In genomic region chr4:150664726-150665125, GRCm38 (mm10) we compare ENCODE assay signal across 10 mouse cellular contexts. TPM values are rescaled to one million over a fixed set of nuclear protein-coding genes. Genes with fewer than 3 reads are reported as not detected.
A peak's percentile ranks its signal among the peaks of the same experiment; 100 is the strongest.
DNase-seq lines count a peak whose midpoint lies in the region; ATAC-seq lines count a peak whose summit lies in the region.
"Had no signal": no experiment of that assay in that cellular context is flagged by ENCODE, and none has a peak within 500 bp of the region (broad histone marks: within the 10 kb centered on the region; RNA-seq: fewer than 3 reads in every experiment).

No protein-coding gene starts in this region.

- intact Hi-C loops in heart, postnatal 25 days (cut with DNase I) = no loop called here
- intact Hi-C loops in gastrocnemius, postnatal 14 days (cut with DNase I; ENCODE audit: low total_unique reads) = loop anchor here (5.0 kb wide), 1 partner anchor 188 kb away; the partner anchor contains the start of gene Errfi1

- DNase-seq in heart, postnatal 4 days = peak; percentile 28
- no peak for DNase-seq in heart, postnatal 25 days (ENCODE audit: low spot score)
- peak; percentile 22 for DNase-seq in 3134 (ENCODE audit: extremely low read depth, insufficient read length, low spot score)
- peak; percentile 79 for DNase-seq in ES-CJ7 (ENCODE audit: low read depth, low spot score)
- no peak for DNase-seq in layer of hippocampus, postnatal 14 days (ENCODE audit: low spot score in 2 of 2)
- DNase-seq in gastrocnemius, postnatal 14 days = no peak
- DNase-seq: cerebellum, adult 9-11 months had no signal

- ATAC-seq in erythroblast, adult 5-6 weeks (replicated peaks; ENCODE audit: low FRiP score, poor library complexity, severe bottlenecking) = 0 out of 2 replicates have a peak, but pooled peaks have one; percentile 60
- ATAC-seq in erythroid progenitor cell, adult 5-6 weeks (replicated peaks; ENCODE audit: low FRiP score, poor library complexity, severe bottlenecking) = no peak
- ATAC-seq: forebrain, embryonic 15.5 days had no signal

RNA-seq across cellular contexts. Expression of gene Slc45a1, which starts 12.8 kb away (rescaled TPM):
- total RNA-seq in heart, postnatal 4 days (2021) = not detected
- not detected for total RNA-seq in heart, postnatal 25 days (2021)
- not detected in 2 replicates for total RNA-seq in erythroblast, adult 5-6 weeks (2015; ENCODE audit: low replicate concordance)
- not detected in 2 replicates for total RNA-seq in erythroblast, adult 5-6 weeks (2017; ENCODE audit: low replicate concordance)
- not detected in 2 replicates for total RNA-seq in erythroid progenitor cell, adult 5-6 weeks (2015; ENCODE audit: low replicate concordance)
- not detected in 2 replicates for total RNA-seq in erythroid progenitor cell, adult 5-6 weeks (2017; ENCODE audit: low replicate concordance)
- total RNA-seq in layer of hippocampus, postnatal 14 days (2021) = 10 to 100 TPM; 43.3 to 48.1 TPM
- not detected for total RNA-seq in gastrocnemius, postnatal 14 days (2021)

Comparison
In these comparisons a context has a peak if more than half of its experiments do, and no peak if none do; other contexts are left out.
1. DNase-seq: peak in heart, postnatal 4 days (single experiment), 3134 (single experiment) and ES-CJ7 (single experiment); none in heart, postnatal 25 days (single experiment), layer of hippocampus, postnatal 14 days (0 of 2) and gastrocnemius, postnatal 14 days (single experiment).
2. RNA of gene Slc45a1, which starts 12.8 kb away (total RNA-seq): 43.3 to 48.1 TPM in layer of hippocampus, postnatal 14 days; not detected in heart, postnatal 25 days, not detected in heart, postnatal 4 days, not detected in gastrocnemius, postnatal 14 days, not detected in erythroblast, adult 5-6 weeks and not detected in erythroid progenitor cell, adult 5-6 weeks; every median in the first group is over 10 times any median in the second.